Mouse (Mus musculus) embryo, embryonic 10 days (tissue): ENCODE results near the gene 1700010I14Rik.
A peak's percentile ranks its signal among the peaks of the same experiment; 100 is the strongest.

Source experiments
- DNase-seq: peaks from one replicate; pipeline ENCODE4 v3.0.0-alpha.2; 2015; ENCODE audit warnings: low spot score

1700010I14Rik gene

GRCm38 (mm10) chr17:8988119-8988807, at the start of gene 1700010I14Rik:
Gene 1700010I14Rik (plus strand): TSS chr17:8988333.
- DNase-seq = peak; percentile 88

- DNase-seq = peak; percentile 57
Measured at GRCm38 (mm10) chr17:8951588-8951987, 36.5 kb upstream of the 1700010I14Rik start.

- DNase-seq = no peak
Measured at GRCm38 (mm10) chr17:8952951-8953350, 35.2 kb upstream of the 1700010I14Rik start.

GRCm38 (mm10) chr17:8958125-8958524, 30.0 kb upstream of the 1700010I14Rik start:
- no peak for DNase-seq

GRCm38 (mm10) chr17:8960386-8960785, 27.7 kb upstream of the 1700010I14Rik start:
- DNase-seq = no peak

GRCm38 (mm10) chr17:8961097-8961496, 27.0 kb upstream of the 1700010I14Rik start:
- no peak for DNase-seq

- DNase-seq = peak; percentile 35
Measured at GRCm38 (mm10) chr17:8961644-8962043, 26.5 kb upstream of the 1700010I14Rik start.

- DNase-seq = no peak
Measured at GRCm38 (mm10) chr17:8965177-8965576, 23.0 kb upstream of the 1700010I14Rik start.

- DNase-seq = peak; percentile 51
Measured at GRCm38 (mm10) chr17:8972152-8972854, 15.8 kb upstream of the 1700010I14Rik start.

GRCm38 (mm10) chr17:8973331-8973730, 14.8 kb upstream of the 1700010I14Rik start:
- DNase-seq = no peak

- no peak for DNase-seq
Measured at GRCm38 (mm10) chr17:8974423-8974822, 13.7 kb upstream of the 1700010I14Rik start.

- peak; percentile 50 for DNase-seq
Measured at GRCm38 (mm10) chr17:8974823-8975397, 13.2 kb upstream of the 1700010I14Rik start.

- no peak for DNase-seq
Measured at GRCm38 (mm10) chr17:8976745-8977144, 11.4 kb upstream of the 1700010I14Rik start.

- DNase-seq = no peak
Measured at GRCm38 (mm10) chr17:8977271-8977670, 10.9 kb upstream of the 1700010I14Rik start.

GRCm38 (mm10) chr17:8983576-8983975, 4.6 kb upstream of the 1700010I14Rik start:
- no peak for DNase-seq

- DNase-seq = no peak
Measured at GRCm38 (mm10) chr17:8985714-8986113, 2.4 kb upstream of the 1700010I14Rik start.

- no peak for DNase-seq
Measured at GRCm38 (mm10) chr17:8986551-8986950, 1.6 kb upstream of the 1700010I14Rik start.

- no peak for DNase-seq
Measured at GRCm38 (mm10) chr17:8987369-8987768, 764 bp upstream of the 1700010I14Rik start.

GRCm38 (mm10) chr17:8991160-8991559, 3.0 kb downstream of the 1700010I14Rik start:
- peak; percentile 74 for DNase-seq

- no peak for DNase-seq
Measured at GRCm38 (mm10) chr17:8995344-8995743, 7.2 kb downstream of the 1700010I14Rik start.

- no peak for DNase-seq
Measured at GRCm38 (mm10) chr17:9002438-9002837, 14.3 kb downstream of the 1700010I14Rik start.

GRCm38 (mm10) chr17:9004516-9004915, 16.4 kb downstream of the 1700010I14Rik start:
- no peak for DNase-seq
